Mouse (Mus musculus): ENCODE data around the gene Cog7.

The Cog7 gene

GRCm38 (mm10) chr7:121899311-121899710, 82.2 kb downstream of the Cog7 start:
- peak; percentile 57 for DNase-seq (ENCODE audit: low read depth, low spot score)

- DNase-seq (ENCODE audit: low read depth, low spot score): no peak
Measured at GRCm38 (mm10) chr7:121896689-121897088, 84.8 kb downstream of the Cog7 start.

GRCm38 (mm10) chr7:121890636-121891360, 90.7 kb downstream of the Cog7 start:
- no peak for DNase-seq (ENCODE audit: low read depth, low spot score)

GRCm38 (mm10) chr7:121880246-121880645, 101.3 kb downstream of the Cog7 start:
- no peak for DNase-seq (ENCODE audit: low read depth, low spot score)

GRCm38 (mm10) chr7:121874784-121875183, 106.7 kb downstream of the Cog7 start:
- DNase-seq (ENCODE audit: low read depth, low spot score): no peak

GRCm38 (mm10) chr7:121873998-121874397, 107.5 kb downstream of the Cog7 start:
- no peak for DNase-seq (ENCODE audit: low read depth, low spot score)

GRCm38 (mm10) chr7:121871631-121872030, 109.9 kb downstream of the Cog7 start:
- DNase-seq (ENCODE audit: low read depth, low spot score): no peak

GRCm38 (mm10) chr7:121864858-121865585, 116.5 kb downstream of the Cog7 start, which contains the start of gene Scnn1b:
Gene Scnn1b (plus strand): TSS chr7:121865038.
- DNase-seq (ENCODE audit: low read depth, low spot score): peak; percentile 35

GRCm38 (mm10) chr7:121858939-121859338, 122.6 kb downstream of the Cog7 start:
- peak; percentile 47 for DNase-seq (ENCODE audit: low read depth, low spot score)

GRCm38 (mm10) chr7:121857177-121857884, 124.2 kb downstream of the Cog7 start:
- no peak for DNase-seq (ENCODE audit: low read depth, low spot score)

- DNase-seq (ENCODE audit: low read depth, low spot score): no peak
Measured at GRCm38 (mm10) chr7:121848537-121849168, 132.9 kb downstream of the Cog7 start.

GRCm38 (mm10) chr7:121845964-121846363, 135.5 kb downstream of the Cog7 start:
- no peak for DNase-seq (ENCODE audit: low read depth, low spot score)

- DNase-seq (ENCODE audit: low read depth, low spot score): no peak
Measured at GRCm38 (mm10) chr7:121842234-121842633, 139.3 kb downstream of the Cog7 start.

- peak; percentile 27 for DNase-seq (ENCODE audit: low read depth, low spot score)
Measured at GRCm38 (mm10) chr7:121840810-121841209, 140.7 kb downstream of the Cog7 start.

GRCm38 (mm10) chr7:121836827-121837226, 144.7 kb downstream of the Cog7 start:
- DNase-seq (ENCODE audit: low read depth, low spot score): no peak

GRCm38 (mm10) chr7:121835392-121835791, 146.1 kb downstream of the Cog7 start:
- DNase-seq (ENCODE audit: low read depth, low spot score): peak; percentile 33

Measured in ZHBTc4 (cell line).